Mouse (Mus musculus): ENCODE measurements around the gene Pafah1b3.

- TF ChIP-seq GATA1 (IDR thresholded peaks at IDR 0.05; ENCODE audit: borderline replicate concordance, low read length), result no peak
- TF ChIP-seq FLI1 (IDR thresholded peaks at IDR 0.05; ENCODE audit: low read length), result no peak
Measured at GRCm38 (mm10) chr7:25246759-25247137, 51.0 kb downstream of the Pafah1b3 start.
